Mouse (Mus musculus) left cerebral cortex, adult 2 months (tissue): ENCODE results near the gene Olfr1269. TPM values are rescaled to one million over a fixed set of nuclear protein-coding genes. Genes with fewer than 3 reads are reported as not detected.

Experiments
- DNase-seq, 2 experiments: peaks; one replicate each; pipeline ENCODE4 v3.0.0; 2021 to 2022; ENCODE audit warnings: low spot score in 2 of 2, mixed read lengths in 1 of 2; ENCODE audit errors: extremely low spot score in 1 of 2
- H3K27ac ChIP-seq: fragments of 200-600 bp; 2 replicates; pipeline ENCODE4 v1.8.1; 2022
- H3K4me3 ChIP-seq: fragments of 200-600 bp; 2 replicates; pipeline ENCODE4 v1.8.1; 2022
- CTCF ChIP-seq: fragments of 200-600 bp; IDR thresholded peaks from 2 replicates; pipeline ENCODE4 v1.8.1; 2022; ENCODE audit warnings: antibody characterized with exemption, mild to moderate bottlenecking, moderate library complexity
- intact Hi-C: fragments of 180-260 bp; cut with DNase I; formaldehyde crosslinking; loops from one replicate; pipeline ENCODE4 v1.15.1; 2025
- long read RNA-seq, 2 experiments: library from polyadenylated mRNA; stranded (forward); transcript quantifications; one replicate each; pipeline ENCODE4 v2.0.0; 2021; ENCODE audit warnings: borderline mapping rate in 2 of 2
- total RNA-seq, 2 experiments: library from RNA; stranded (reverse); gene quantifications; 2 replicates each; pipeline ENCODE4 v1.2.3; 2021

Gene Olfr1269
- total RNA-seq = not detected
- long read RNA-seq, experiment 1 = 0 reads
- long read RNA-seq, experiment 2 = 0 reads

DNA sequence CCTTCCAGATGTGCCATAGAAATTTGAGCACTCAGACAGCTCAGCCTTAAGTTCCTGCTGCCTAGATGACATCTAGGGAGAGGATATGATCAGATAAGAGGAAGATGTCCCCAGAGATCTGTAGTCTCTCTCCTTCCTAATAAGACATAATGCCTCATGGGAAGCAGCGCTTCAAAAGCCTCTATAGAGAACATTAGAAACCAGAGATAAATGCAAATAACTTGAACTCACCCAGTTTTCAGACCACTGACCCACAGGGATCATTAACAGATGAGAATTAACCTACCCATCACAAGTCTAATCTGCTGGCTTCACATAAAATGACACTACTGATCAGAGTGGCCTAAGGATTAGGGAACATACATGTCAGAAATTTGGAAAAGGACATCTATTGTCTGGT is at the start of gene Olfr1269:
Gene Olfr1269 (minus strand): TSS at position 101 of the 400 bp plus-strand sequence.
- Histone ChIP-seq H3K4me3 (no peak within 1 kb of the TSS), H3K27ac (no peak within 1 kb of the TSS)
- no peak for DNase-seq
- intact Hi-C loops = no loop called here
- no peak for TF ChIP-seq CTCF

- DNase-seq = no peak
- TF ChIP-seq CTCF = no peak
- no peak overlapping the region for H3K4me3 ChIP-seq
- intact Hi-C loops = no loop called here
- no peak overlapping the region for H3K27ac ChIP-seq
These were observed 32.7 kb upstream of the Olfr1269 start for GRCm38 (mm10) chr2:90153916-90154315.

GRCm38 (mm10) chr2:90152991-90153390 is 31.8 kb upstream of the Olfr1269 start, which contains the start of gene Olfr1270:
Gene Olfr1270, minus strand, starts transcription at chr2:90153091.
- intact Hi-C loops = no loop called here
- DNase-seq = no peak

GRCm38 (mm10) chr2:90142196-90142595 is 21.0 kb upstream of the Olfr1269 start, which contains the start of gene Olfr32:
Gene Olfr32, minus strand, starts transcription at chr2:90142296.
- DNase-seq = no peak

More at GRCm38 (mm10) chr2:90152991-90153390, 31.8 kb upstream of the Olfr1269 start, which contains the start of gene Olfr1270:
- TF ChIP-seq CTCF = no peak
- no peak within 1 kb of the TSS for H3K27ac ChIP-seq
- H3K4me3 ChIP-seq = no peak within 1 kb of the TSS

DNA sequence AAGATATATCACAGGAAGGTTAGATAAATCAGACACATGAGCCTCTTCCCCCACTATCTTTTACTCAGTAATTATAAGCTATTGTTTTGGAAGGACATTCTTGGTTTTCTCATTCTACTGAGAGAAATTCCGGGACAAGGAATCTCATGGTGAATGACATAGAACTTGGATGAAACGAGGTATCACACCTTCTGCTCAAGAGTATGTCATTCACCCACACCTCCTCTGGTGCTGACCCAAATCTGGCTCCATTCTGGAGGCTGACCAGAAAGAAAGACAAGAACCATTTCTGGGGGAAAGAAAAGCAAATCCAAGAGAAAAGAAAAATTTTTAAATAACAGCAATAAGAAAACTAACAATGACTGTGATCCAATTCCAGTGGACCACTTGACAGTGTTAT is 51.1 kb downstream of the Olfr1269 start:
- H3K4me3 ChIP-seq = no peak overlapping the region
- H3K27ac ChIP-seq = no peak overlapping the region
- intact Hi-C loops = no loop called here
- DNase-seq = no peak
- TF ChIP-seq CTCF = no peak

More at GRCm38 (mm10) chr2:90142196-90142595, 21.0 kb upstream of the Olfr1269 start, which contains the start of gene Olfr32:
- intact Hi-C loops = no loop called here
- H3K4me3 ChIP-seq = no peak within 1 kb of the TSS
- no peak for TF ChIP-seq CTCF
- no peak within 1 kb of the TSS for H3K27ac ChIP-seq

Other genes with a start within 250 kb of the Olfr1269 start
- gene Olfr1257, start 243.0 kb downstream of the Olfr1269 start, total RNA-seq = not detected
- not detected for gene Olfr1258, start 194.1 kb downstream of the Olfr1269 start, total RNA-seq
- not detected for gene Olfr1259, start 172.7 kb downstream of the Olfr1269 start, total RNA-seq
- not detected for gene Olfr1260, start 147.1 kb downstream of the Olfr1269 start, total RNA-seq
- gene Olfr1261, start 130.2 kb downstream of the Olfr1269 start, total RNA-seq = not detected
- gene Olfr1262, start 121.3 kb downstream of the Olfr1269 start, total RNA-seq = not detected
- gene Olfr1263, start 109.3 kb downstream of the Olfr1269 start, total RNA-seq = not detected
- not detected for gene Olfr1264, start 95.8 kb downstream of the Olfr1269 start, total RNA-seq
- gene Olfr1265, start 86.1 kb downstream of the Olfr1269 start, total RNA-seq = not detected
- gene Olfr140, start 57.8 kb downstream of the Olfr1269 start, total RNA-seq = not detected
- gene Olfr32, start 20.9 kb upstream of the Olfr1269 start, total RNA-seq = not detected
- gene Olfr1270, start 31.7 kb upstream of the Olfr1269 start, total RNA-seq = not detected
- gene Olfr1506, start 103.1 kb upstream of the Olfr1269 start, total RNA-seq = under 1 TPM; 0.14 TPM
- gene Olfr142, start 136.2 kb upstream of the Olfr1269 start, total RNA-seq = not detected
- gene Olfr1271, start 149.6 kb upstream of the Olfr1269 start, total RNA-seq = not detected
- not detected for gene Olfr1272, start 171.4 kb upstream of the Olfr1269 start, total RNA-seq
- gene Gm13769, start 200.8 kb upstream of the Olfr1269 start, total RNA-seq = under 1 TPM in 1 of 2 experiments, not detected in 1; 0.18 TPM